Mouse (Mus musculus): Measurements from ENCODE around the gene Mthfs. TPM values are rescaled to one million over a fixed set of nuclear protein-coding genes. Genes with fewer than 3 reads are reported as not detected.
"Not testable (repeated sequence)": the region's sequence is repeated elsewhere in the genome, so short reads cannot be mapped to it uniquely, and the experiment has no call there.

Mthfs gene
- polyA plus RNA-seq, 1 experiment, result 13.6 TPM

GRCm38 (mm10) chr9:89212428-89212827 lies 2.0 kb downstream of the Mthfs start:
- peak; percentile 45 to 51 for DNase-seq
- 67% methylated on average over 1 of the region's 1 CpGs for WGBS
- H3K27ac ChIP-seq (ENCODE audit: insufficient read depth, low read length), result not testable (repeated sequence)

GRCm38 (mm10) chr9:89218174-89218573 lies 7.7 kb downstream of the Mthfs start:
- H3K4me3 ChIP-seq (replicated peaks; ENCODE audit: insufficient read depth, low read depth, low read length); H3K27me3 ChIP-seq (ENCODE audit: control insufficient read depth, insufficient read depth, low read length); DNase-seq; H3K4me1 ChIP-seq (ENCODE audit: control insufficient read depth, insufficient read depth, low read length); H3K27ac ChIP-seq (ENCODE audit: insufficient read depth, low read length): not testable (repeated sequence)
- 79% methylated on average over 4 of the region's 4 CpGs for WGBS

More at GRCm38 (mm10) chr9:89212428-89212827, 2.0 kb downstream of the Mthfs start:
- H3K4me1 ChIP-seq (ENCODE audit: control insufficient read depth, insufficient read depth, low read length); H3K27me3 ChIP-seq (ENCODE audit: control insufficient read depth, insufficient read depth, low read length); H3K4me3 ChIP-seq (replicated peaks; ENCODE audit: insufficient read depth, low read depth, low read length): not testable (repeated sequence)

- not testable (repeated sequence) for DNase-seq; H3K4me3 ChIP-seq (replicated peaks; ENCODE audit: insufficient read depth, low read depth, low read length); H3K4me1 ChIP-seq (ENCODE audit: control insufficient read depth, insufficient read depth, low read length); H3K27ac ChIP-seq (ENCODE audit: insufficient read depth, low read length); H3K27me3 ChIP-seq (ENCODE audit: control insufficient read depth, insufficient read depth, low read length)
- WGBS, result 99% methylated on average over 3 of the region's 4 CpGs
Measured at GRCm38 (mm10) chr9:89219668-89220067, 9.2 kb downstream of the Mthfs start.

- not testable (repeated sequence) for H3K4me1 ChIP-seq (ENCODE audit: control insufficient read depth, insufficient read depth, low read length); H3K4me3 ChIP-seq (replicated peaks; ENCODE audit: insufficient read depth, low read depth, low read length); H3K27ac ChIP-seq (ENCODE audit: insufficient read depth, low read length); DNase-seq; H3K27me3 ChIP-seq (ENCODE audit: control insufficient read depth, insufficient read depth, low read length)
- WGBS, result 97% methylated on average over 6 of the region's 6 CpGs
Measured at GRCm38 (mm10) chr9:89220704-89221287, 10.3 kb downstream of the Mthfs start.

- DNase-seq, result no peak
- 57% methylated on average over 4 of the region's 4 CpGs for WGBS
- H3K27me3 ChIP-seq (ENCODE audit: control insufficient read depth, insufficient read depth, low read length), result no peaks in the 10 kb centered on the region
- no peaks in the 10 kb centered on the region for H3K4me1 ChIP-seq (ENCODE audit: control insufficient read depth, insufficient read depth, low read length)
- no peak overlapping the region for H3K4me3 ChIP-seq (replicated peaks; ENCODE audit: insufficient read depth, low read depth, low read length)
- H3K27ac ChIP-seq (ENCODE audit: insufficient read depth, low read length), result no peak overlapping the region
- TF ChIP-seq POLR2A (IDR thresholded peaks at IDR 0.05; ENCODE audit: borderline replicate concordance, insufficient read depth, low read length) (no peak), CTCF (IDR thresholded peaks at IDR 0.05; ENCODE audit: borderline replicate concordance, insufficient read depth, low read depth, low read length) (no peak)
Measured at GRCm38 (mm10) chr9:89226071-89226470, 15.6 kb downstream of the Mthfs start.

- Histone ChIP-seq H3K27me3 (ENCODE audit: control insufficient read depth, insufficient read depth, low read length) (no peaks in the 10 kb centered on the region), H3K27ac (ENCODE audit: insufficient read depth, low read length) (no peak overlapping the region), H3K4me1 (ENCODE audit: control insufficient read depth, insufficient read depth, low read length) (no peaks in the 10 kb centered on the region), H3K4me3 (replicated peaks; ENCODE audit: insufficient read depth, low read depth, low read length) (no peak overlapping the region)
- no peak for DNase-seq
- WGBS, result 94% methylated on average over 7 of the region's 7 CpGs
- TF ChIP-seq POLR2A (IDR thresholded peaks at IDR 0.05; ENCODE audit: borderline replicate concordance, insufficient read depth, low read length), result no peak
- no peak for TF ChIP-seq CTCF (IDR thresholded peaks at IDR 0.05; ENCODE audit: borderline replicate concordance, insufficient read depth, low read depth, low read length)
Measured at GRCm38 (mm10) chr9:89228122-89228521, 17.6 kb downstream of the Mthfs start.

- not testable (repeated sequence) for H3K27ac ChIP-seq (ENCODE audit: insufficient read depth, low read length); H3K27me3 ChIP-seq (ENCODE audit: control insufficient read depth, insufficient read depth, low read length); H3K4me1 ChIP-seq (ENCODE audit: control insufficient read depth, insufficient read depth, low read length); H3K4me3 ChIP-seq (replicated peaks; ENCODE audit: insufficient read depth, low read depth, low read length)
- 63% methylated on average over 2 of the region's 2 CpGs for WGBS
- 0 out of 2 replicates have a peak, but pooled peaks have one; percentile 26 for TF ChIP-seq CTCF (IDR thresholded peaks at IDR 0.05; ENCODE audit: borderline replicate concordance, insufficient read depth, low read depth, low read length)
- peak; percentile 20 to 39 for DNase-seq
Measured at GRCm38 (mm10) chr9:89230897-89231497, 20.5 kb downstream of the Mthfs start.

- WGBS, result 86% methylated on average over 4 of the region's 4 CpGs
- not testable (repeated sequence) for H3K27ac ChIP-seq (ENCODE audit: insufficient read depth, low read length); H3K27me3 ChIP-seq (ENCODE audit: control insufficient read depth, insufficient read depth, low read length); DNase-seq; H3K4me3 ChIP-seq (replicated peaks; ENCODE audit: insufficient read depth, low read depth, low read length); H3K4me1 ChIP-seq (ENCODE audit: control insufficient read depth, insufficient read depth, low read length)
Measured at GRCm38 (mm10) chr9:89237131-89237530, 26.7 kb downstream of the Mthfs start.

GRCm38 (mm10) chr9:89238976-89239505 lies 28.6 kb downstream of the Mthfs start:
- peak; percentile 37 to 41 for DNase-seq
- H3K27me3 ChIP-seq (ENCODE audit: control insufficient read depth, insufficient read depth, low read length); H3K4me1 ChIP-seq (ENCODE audit: control insufficient read depth, insufficient read depth, low read length); H3K27ac ChIP-seq (ENCODE audit: insufficient read depth, low read length); H3K4me3 ChIP-seq (replicated peaks; ENCODE audit: insufficient read depth, low read depth, low read length): not testable (repeated sequence)
- 44% methylated on average over 4 of the region's 5 CpGs for WGBS

- H3K4me3 ChIP-seq (replicated peaks; ENCODE audit: insufficient read depth, low read depth, low read length); H3K27me3 ChIP-seq (ENCODE audit: control insufficient read depth, insufficient read depth, low read length); H3K27ac ChIP-seq (ENCODE audit: insufficient read depth, low read length); H3K4me1 ChIP-seq (ENCODE audit: control insufficient read depth, insufficient read depth, low read length): not testable (repeated sequence)
- WGBS, result 13% methylated on average over 3 of the region's 3 CpGs
- peak; percentile 60 to 71 for DNase-seq
Measured at GRCm38 (mm10) chr9:89240516-89241019, 30.1 kb downstream of the Mthfs start.
